Mouse (Mus musculus) induced T-regulatory cell, adult 2 months (primary cell): ENCODE measurements around the gene Myo1c.

ENCODE experiments used
- DNase-seq: peaks from one replicate; pipeline ENCODE4 v3.0.0-alpha.2; 2012; ENCODE audit warnings: low read depth

Gene Myo1c

GRCm38 (mm10) chr11:75715556-75715955 is 65.3 kb downstream of the Myo1c start:
- no peak for DNase-seq

GRCm38 (mm10) chr11:75716661-75717325 is 66.5 kb downstream of the Myo1c start:
- no peak for DNase-seq

- no peak for DNase-seq
Measured at GRCm38 (mm10) chr11:75722339-75722738, 72.0 kb downstream of the Myo1c start.
